Mouse (Mus musculus): ENCODE results near the gene Tmem110. TPM values are rescaled to one million over a fixed set of nuclear protein-coding genes. Genes with fewer than 3 reads are reported as not detected.

Gene Tmem110
- polyA plus RNA-seq, 1 experiment, result 9.1 TPM

DNA sequence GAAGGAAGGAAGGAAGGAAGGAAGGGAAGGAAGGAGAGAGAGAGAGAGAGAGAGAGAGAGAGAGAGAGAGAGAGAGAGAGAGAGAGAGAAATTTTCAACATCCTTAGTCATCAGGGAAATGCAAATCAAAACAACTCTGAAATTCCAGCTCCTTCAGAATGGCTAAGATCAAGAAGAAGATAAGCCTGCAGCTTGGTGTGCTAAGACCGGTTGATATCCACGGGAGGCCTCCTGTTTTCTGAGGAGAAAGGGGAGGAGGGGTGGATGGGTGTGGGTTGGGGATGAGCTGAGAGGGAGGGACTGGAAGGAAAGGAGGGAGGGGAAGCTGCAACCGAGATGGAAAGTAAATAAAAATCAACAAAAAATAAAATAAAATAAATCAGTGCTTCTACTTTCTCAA is 59.9 kb downstream of the Tmem110 start:
- Histone ChIP-seq H3K4me2 (ENCODE audit: low read depth) (no peak overlapping the region), H3K27me3 (ENCODE audit: control insufficient read depth, insufficient read depth, insufficient read length) (no peaks in the 10 kb centered on the region), H3ac (ENCODE audit: control insufficient read depth, insufficient read length) (no peak overlapping the region), H3K36me3 (ENCODE audit: control insufficient read depth, insufficient read depth) (no peaks in the 10 kb centered on the region), H3K4me3 (no peak overlapping the region), H3K79me2 (ENCODE audit: control insufficient read depth, insufficient read depth) (no peaks in the 10 kb centered on the region)
- TF ChIP-seq TCF3 (IDR thresholded peaks at IDR 0.05; ENCODE audit: insufficient read length, low read depth) (no peak), SRF (IDR thresholded peaks at IDR 0.05; ENCODE audit: control insufficient read depth, insufficient read length, low read depth) (no peak), MAX (IDR thresholded peaks at IDR 0.05; ENCODE audit: low read depth) (no peak), MYOG (IDR thresholded peaks at IDR 0.05; ENCODE audit: control insufficient read depth in 1 of 3, insufficient read depth in 1 of 3, insufficient read length in 2 of 3, low read depth in 2 of 3) (no peak), REST (IDR thresholded peaks at IDR 0.05; ENCODE audit: insufficient read depth, insufficient read length) (no peak), TCF12 (IDR thresholded peaks at IDR 0.05; ENCODE audit: insufficient read depth, poor library complexity, severe bottlenecking) (no peak), E2F4 (IDR thresholded peaks at IDR 0.05; ENCODE audit: insufficient read depth) (no peak), USF1 (IDR thresholded peaks at IDR 0.05; ENCODE audit: low read depth) (no peak), CEBPB (IDR thresholded peaks at IDR 0.05; ENCODE audit: insufficient read depth, poor library complexity, severe bottlenecking) (no peak), POLR2AphosphoS2 (IDR thresholded peaks at IDR 0.05; ENCODE audit: insufficient read length, low read depth) (no peak), POLR2A (IDR thresholded peaks at IDR 0.05; ENCODE audit: insufficient read length, low read depth) (no peak), MYOD1 (IDR thresholded peaks at IDR 0.05; ENCODE audit: control insufficient read depth in 1 of 3, insufficient read length in 2 of 3, low read depth in 2 of 3) (no peak)

DNA sequence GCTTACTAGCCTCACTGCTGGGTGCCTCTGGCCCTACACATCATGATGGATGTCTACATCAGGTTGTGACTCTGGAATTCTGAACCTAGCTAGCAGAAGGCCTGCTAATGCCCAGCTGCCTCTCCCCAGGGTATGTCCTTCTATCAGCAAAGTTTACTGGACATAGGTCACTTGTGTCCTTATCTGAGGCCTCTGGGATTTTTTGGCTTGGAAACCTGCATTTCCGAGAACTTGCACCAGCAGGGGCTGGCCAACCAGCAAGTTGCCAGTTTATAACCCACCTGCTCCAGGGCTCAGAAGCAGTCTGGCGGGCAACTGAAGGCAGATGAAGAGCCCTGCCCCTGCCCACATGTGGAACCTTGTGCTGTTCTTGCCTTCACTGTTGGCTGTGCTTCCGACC is 60.8 kb downstream of the Tmem110 start, which contains the start of gene Itih4:
Gene Itih4 (plus strand): TSS at position 273 of the 400 bp plus-strand sequence.
- TF ChIP-seq MYOG (IDR thresholded peaks at IDR 0.05; ENCODE audit: control insufficient read depth in 1 of 3, insufficient read depth in 1 of 3, insufficient read length in 2 of 3, low read depth in 2 of 3) (no peak), TCF3 (IDR thresholded peaks at IDR 0.05; ENCODE audit: insufficient read length, low read depth) (no peak), MAX (IDR thresholded peaks at IDR 0.05; ENCODE audit: low read depth) (no peak), SRF (IDR thresholded peaks at IDR 0.05; ENCODE audit: control insufficient read depth, insufficient read length, low read depth) (no peak), USF1 (IDR thresholded peaks at IDR 0.05; ENCODE audit: low read depth) (no peak), REST (IDR thresholded peaks at IDR 0.05; ENCODE audit: insufficient read depth, insufficient read length) (no peak), E2F4 (IDR thresholded peaks at IDR 0.05; ENCODE audit: insufficient read depth) (no peak), POLR2AphosphoS2 (IDR thresholded peaks at IDR 0.05; ENCODE audit: insufficient read length, low read depth) (no peak), TCF12 (IDR thresholded peaks at IDR 0.05; ENCODE audit: insufficient read depth, poor library complexity, severe bottlenecking) (no peak), MYOD1 (IDR thresholded peaks at IDR 0.05; ENCODE audit: control insufficient read depth in 1 of 3, insufficient read length in 2 of 3, low read depth in 2 of 3) (no peak), POLR2A (IDR thresholded peaks at IDR 0.05; ENCODE audit: insufficient read length, low read depth) (no peak), CEBPB (IDR thresholded peaks at IDR 0.05; ENCODE audit: insufficient read depth, poor library complexity, severe bottlenecking) (no peak)
- Histone ChIP-seq H3K4me3 (no peak within 1 kb of the TSS), H3K36me3 (ENCODE audit: control insufficient read depth, insufficient read depth) (no peaks in the 10 kb centered on the region), H3K27me3 (ENCODE audit: control insufficient read depth, insufficient read depth, insufficient read length) (no peaks in the 10 kb centered on the region), H3K4me2 (ENCODE audit: low read depth) (no peak within 1 kb of the TSS), H3K79me2 (ENCODE audit: control insufficient read depth, insufficient read depth) (no peaks in the 10 kb centered on the region), H3ac (ENCODE audit: control insufficient read depth, insufficient read length) (no peak within 1 kb of the TSS)

DNA sequence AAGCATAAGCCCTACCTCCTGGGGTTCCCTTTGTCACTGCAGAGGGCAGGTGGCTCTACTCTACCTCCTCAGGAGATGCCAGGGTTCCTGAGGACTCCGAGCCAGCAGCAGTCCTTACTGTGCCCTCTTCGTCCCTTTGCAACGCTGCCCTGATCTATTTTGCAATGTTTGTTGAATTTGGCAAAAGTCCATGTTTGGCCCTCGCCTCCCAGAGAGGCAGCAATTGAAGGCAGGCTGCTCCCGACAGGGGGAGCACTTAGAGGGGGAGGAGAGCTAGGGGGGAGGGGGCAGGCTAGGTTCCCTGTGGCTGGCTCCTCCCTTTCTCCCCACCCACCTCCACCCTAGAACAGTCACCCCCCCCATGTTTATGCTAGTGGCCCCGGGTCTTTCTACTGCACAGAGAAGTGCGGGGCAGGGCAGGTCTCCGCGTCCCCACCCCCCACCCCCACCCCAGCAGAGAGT is 62.9 kb downstream of the Tmem110 start:
- H3ac ChIP-seq (ENCODE audit: control insufficient read depth, insufficient read length), result no peak overlapping the region
- no peak overlapping the region for H3K4me3 ChIP-seq
- no peaks in the 10 kb centered on the region for H3K36me3 ChIP-seq (ENCODE audit: control insufficient read depth, insufficient read depth)
- no peaks in the 10 kb centered on the region for H3K27me3 ChIP-seq (ENCODE audit: control insufficient read depth, insufficient read depth, insufficient read length)
- H3K79me2 ChIP-seq (ENCODE audit: control insufficient read depth, insufficient read depth), result no peaks in the 10 kb centered on the region
- no peak for TF ChIP-seq MYOG (IDR thresholded peaks at IDR 0.05; ENCODE audit: control insufficient read depth in 1 of 3, insufficient read depth in 1 of 3, insufficient read length in 2 of 3, low read depth in 2 of 3)
- 0 out of 2 replicates have a peak, but pooled peaks have one; percentile 57 for TF ChIP-seq CEBPB (IDR thresholded peaks at IDR 0.05; ENCODE audit: insufficient read depth, poor library complexity, severe bottlenecking)
- H3K4me2 ChIP-seq (ENCODE audit: low read depth), result no peak overlapping the region

DNA sequence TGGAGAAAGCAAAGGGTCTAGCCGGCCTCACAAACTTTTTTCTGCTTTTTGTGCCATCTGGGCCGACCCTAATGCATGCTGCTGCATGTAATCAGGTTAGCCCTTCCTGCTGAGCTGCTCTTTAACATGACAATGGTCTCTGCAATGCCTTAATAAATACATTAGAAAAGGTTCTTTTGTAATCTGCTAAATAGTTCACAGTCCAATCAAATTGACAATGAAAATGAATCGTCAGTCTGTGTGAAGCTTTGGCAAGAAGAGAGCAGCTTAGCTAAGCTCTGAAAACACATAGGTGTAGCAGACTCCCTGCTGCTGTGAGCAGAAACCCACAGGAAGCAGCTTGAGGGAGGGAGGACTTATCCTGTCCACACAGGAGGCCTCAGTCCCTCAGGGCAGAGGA is 74.6 kb downstream of the Tmem110 start:
- Histone ChIP-seq H3K4me2 (ENCODE audit: low read depth) (no peak overlapping the region), H3K79me2 (ENCODE audit: control insufficient read depth, insufficient read depth) (no peaks in the 10 kb centered on the region), H3ac (ENCODE audit: control insufficient read depth, insufficient read length) (no peak overlapping the region), H3K36me3 (ENCODE audit: control insufficient read depth, insufficient read depth) (no peaks in the 10 kb centered on the region), H3K27me3 (ENCODE audit: control insufficient read depth, insufficient read depth, insufficient read length) (no peaks in the 10 kb centered on the region), H3K4me3 (no peak overlapping the region)
- TF ChIP-seq POLR2A (IDR thresholded peaks at IDR 0.05; ENCODE audit: insufficient read length, low read depth), result no peak
- no peak for TF ChIP-seq TCF12 (IDR thresholded peaks at IDR 0.05; ENCODE audit: insufficient read depth, poor library complexity, severe bottlenecking)
- TF ChIP-seq MYOG (IDR thresholded peaks at IDR 0.05; ENCODE audit: control insufficient read depth in 1 of 3, insufficient read depth in 1 of 3, insufficient read length in 2 of 3, low read depth in 2 of 3), result no peak
- TF ChIP-seq USF1 (IDR thresholded peaks at IDR 0.05; ENCODE audit: low read depth), result no peak
- TF ChIP-seq CEBPB (IDR thresholded peaks at IDR 0.05; ENCODE audit: insufficient read depth, poor library complexity, severe bottlenecking), result no peak
- no peak for TF ChIP-seq POLR2AphosphoS2 (IDR thresholded peaks at IDR 0.05; ENCODE audit: insufficient read length, low read depth)
- TF ChIP-seq TCF3 (IDR thresholded peaks at IDR 0.05; ENCODE audit: insufficient read length, low read depth), result no peak
- TF ChIP-seq REST (IDR thresholded peaks at IDR 0.05; ENCODE audit: insufficient read depth, insufficient read length), result no peak
- TF ChIP-seq E2F4 (IDR thresholded peaks at IDR 0.05; ENCODE audit: insufficient read depth), result no peak
- TF ChIP-seq MYOD1 (IDR thresholded peaks at IDR 0.05; ENCODE audit: control insufficient read depth in 1 of 3, insufficient read length in 2 of 3, low read depth in 2 of 3), result no peak
- no peak for TF ChIP-seq SRF (IDR thresholded peaks at IDR 0.05; ENCODE audit: control insufficient read depth, insufficient read length, low read depth)
- no peak for TF ChIP-seq MAX (IDR thresholded peaks at IDR 0.05; ENCODE audit: low read depth)

DNA sequence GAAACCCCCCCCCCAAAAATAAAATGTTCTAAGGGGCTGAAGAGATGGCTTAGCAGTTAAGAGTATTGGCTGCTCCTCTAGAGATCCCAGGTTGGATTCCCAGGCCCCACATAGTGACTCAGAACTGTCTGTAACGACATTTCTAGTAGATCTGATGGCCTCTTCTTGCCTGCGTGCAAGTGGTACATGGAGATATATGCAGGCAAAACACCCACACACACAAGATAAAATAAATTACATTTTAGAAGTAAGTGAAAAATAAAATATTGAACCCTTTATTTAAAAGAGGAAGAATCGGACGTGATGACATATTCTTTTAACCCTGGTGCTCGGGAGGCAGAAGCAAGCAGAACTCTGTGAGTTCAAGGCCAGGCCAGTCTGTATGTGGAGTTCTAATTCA is 77.2 kb downstream of the Tmem110 start:
- Histone ChIP-seq H3K4me2 (ENCODE audit: low read depth) (no peak overlapping the region), H3ac (ENCODE audit: control insufficient read depth, insufficient read length) (no peak overlapping the region), H3K4me3 (no peak overlapping the region), H3K79me2 (ENCODE audit: control insufficient read depth, insufficient read depth) (no peaks in the 10 kb centered on the region), H3K27me3 (ENCODE audit: control insufficient read depth, insufficient read depth, insufficient read length) (no peaks in the 10 kb centered on the region), H3K36me3 (ENCODE audit: control insufficient read depth, insufficient read depth) (no peaks in the 10 kb centered on the region)
- TF ChIP-seq POLR2A (IDR thresholded peaks at IDR 0.05; ENCODE audit: insufficient read length, low read depth) (no peak), TCF3 (IDR thresholded peaks at IDR 0.05; ENCODE audit: insufficient read length, low read depth) (no peak), TCF12 (IDR thresholded peaks at IDR 0.05; ENCODE audit: insufficient read depth, poor library complexity, severe bottlenecking) (no peak), USF1 (IDR thresholded peaks at IDR 0.05; ENCODE audit: low read depth) (no peak), REST (IDR thresholded peaks at IDR 0.05; ENCODE audit: insufficient read depth, insufficient read length) (no peak), POLR2AphosphoS2 (IDR thresholded peaks at IDR 0.05; ENCODE audit: insufficient read length, low read depth) (no peak), MYOG (IDR thresholded peaks at IDR 0.05; ENCODE audit: control insufficient read depth in 1 of 3, insufficient read depth in 1 of 3, insufficient read length in 2 of 3, low read depth in 2 of 3) (no peak), SRF (IDR thresholded peaks at IDR 0.05; ENCODE audit: control insufficient read depth, insufficient read length, low read depth) (no peak), E2F4 (IDR thresholded peaks at IDR 0.05; ENCODE audit: insufficient read depth) (no peak), MYOD1 (IDR thresholded peaks at IDR 0.05; ENCODE audit: control insufficient read depth in 1 of 3, insufficient read length in 2 of 3, low read depth in 2 of 3) (no peak), CEBPB (IDR thresholded peaks at IDR 0.05; ENCODE audit: insufficient read depth, poor library complexity, severe bottlenecking) (no peak), MAX (IDR thresholded peaks at IDR 0.05; ENCODE audit: low read depth) (no peak)

Measured in myocyte (in vitro differentiated cells).